Mouse (Mus musculus): ENCODE results near the gene Kit. TPM values are rescaled to one million over a fixed set of nuclear protein-coding genes. Genes with fewer than 3 reads are reported as not detected.

Gene Kit
- polyA plus RNA-seq, 1 experiment from 2014 or later = 17.8 TPM

- Histone ChIP-seq H3K4me1 (ENCODE audit: control insufficient read depth, insufficient read depth, low read length) (peaks cover 13% of the 10 kb centered on the region; the same call in 1 of the 2 replicates), H3K4me2 (replicated peaks; ENCODE audit: low read depth, low read length) (no peak overlapping the region), H3K9ac (ENCODE audit: low read depth, low read length) (no peak overlapping the region), H3K27me3 (ENCODE audit: control insufficient read depth, insufficient read depth, low read length) (no peaks in the 10 kb centered on the region), H3K9me3 (ENCODE audit: control insufficient read depth, low read length) (no peaks in the 10 kb centered on the region), H3K27ac (ENCODE audit: low read depth, low read length) (no peak overlapping the region), H3K36me3 (ENCODE audit: control insufficient read depth, insufficient read depth, low read length) (no peaks in the 10 kb centered on the region), H3K4me3 (ENCODE audit: low read length) (no peak overlapping the region)
- ATAC-seq (ENCODE audit: low FRiP score, low TSS enrichment) = no peak
- 94% methylated on average over 13 of the region's 13 CpGs for WGBS
Measured at GRCm38 (mm10) chr5:75598491-75598890, 23.8 kb downstream of the Kit start.

GRCm38 (mm10) chr5:75599991-75600390, 25.3 kb downstream of the Kit start:
- no peak for ATAC-seq (ENCODE audit: low FRiP score, low TSS enrichment)
- H3K4me3 ChIP-seq (ENCODE audit: low read length) = no peak overlapping the region
- no peaks in the 10 kb centered on the region for H3K9me3 ChIP-seq (ENCODE audit: control insufficient read depth, low read length)
- no peaks in the 10 kb centered on the region for H3K36me3 ChIP-seq (ENCODE audit: control insufficient read depth, insufficient read depth, low read length)
- H3K27me3 ChIP-seq (ENCODE audit: control insufficient read depth, insufficient read depth, low read length) = no peaks in the 10 kb centered on the region
- H3K27ac ChIP-seq (ENCODE audit: low read depth, low read length) = no peak overlapping the region
- H3K9ac ChIP-seq (ENCODE audit: low read depth, low read length) = no peak overlapping the region
- peaks cover 13% of the 10 kb centered on the region; the same call in 1 of the 2 replicates for H3K4me1 ChIP-seq (ENCODE audit: control insufficient read depth, insufficient read depth, low read length)
- H3K4me2 ChIP-seq (replicated peaks; ENCODE audit: low read depth, low read length) = no peak overlapping the region
- 52% methylated on average over 6 of the region's 6 CpGs for WGBS

- no peaks in the 10 kb centered on the region for H3K27me3 ChIP-seq (ENCODE audit: control insufficient read depth, insufficient read depth, low read length)
- H3K4me1 ChIP-seq (ENCODE audit: control insufficient read depth, insufficient read depth, low read length) = no peaks in the 10 kb centered on the region
- H3K4me3 ChIP-seq (ENCODE audit: low read length) = no peak overlapping the region
- 75% methylated on average over 9 of the region's 9 CpGs for WGBS
- no peak overlapping the region for H3K27ac ChIP-seq (ENCODE audit: low read depth, low read length)
- H3K36me3 ChIP-seq (ENCODE audit: control insufficient read depth, insufficient read depth, low read length) = no peaks in the 10 kb centered on the region
- no peak for ATAC-seq (ENCODE audit: low FRiP score, low TSS enrichment)
- no peak overlapping the region for H3K9ac ChIP-seq (ENCODE audit: low read depth, low read length)
- H3K4me2 ChIP-seq (replicated peaks; ENCODE audit: low read depth, low read length) = no peak overlapping the region
- no peaks in the 10 kb centered on the region for H3K9me3 ChIP-seq (ENCODE audit: control insufficient read depth, low read length)
Measured at GRCm38 (mm10) chr5:75604238-75604637, 29.5 kb downstream of the Kit start.

DNA sequence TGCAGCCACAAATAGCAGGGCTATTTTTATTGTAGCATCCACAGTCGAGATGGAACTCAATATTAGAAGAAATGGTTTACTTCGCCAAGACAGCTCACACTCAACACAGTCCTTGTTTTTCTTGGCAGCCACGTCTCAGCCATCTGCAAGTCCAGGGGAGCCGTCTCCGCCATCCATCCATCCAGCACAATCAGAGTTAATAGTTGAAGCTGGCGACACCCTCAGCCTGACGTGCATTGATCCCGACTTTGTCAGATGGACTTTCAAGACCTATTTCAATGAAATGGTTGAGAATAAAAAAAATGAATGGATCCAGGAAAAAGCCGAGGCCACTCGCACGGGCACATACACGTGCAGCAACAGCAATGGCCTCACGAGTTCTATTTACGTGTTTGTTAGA, 32.2 kb downstream of the Kit start:
- Histone ChIP-seq H3K4me3 (ENCODE audit: low read length) (no peak overlapping the region), H3K4me2 (replicated peaks; ENCODE audit: low read depth, low read length) (no peak overlapping the region), H3K4me1 (ENCODE audit: control insufficient read depth, insufficient read depth, low read length) (no peaks in the 10 kb centered on the region), H3K27ac (ENCODE audit: low read depth, low read length) (no peak overlapping the region), H3K9ac (ENCODE audit: low read depth, low read length) (no peak overlapping the region), H3K9me3 (ENCODE audit: control insufficient read depth, low read length) (no peaks in the 10 kb centered on the region), H3K36me3 (ENCODE audit: control insufficient read depth, insufficient read depth, low read length) (no peaks in the 10 kb centered on the region), H3K27me3 (ENCODE audit: control insufficient read depth, insufficient read depth, low read length) (no peaks in the 10 kb centered on the region)
- no peak for ATAC-seq (ENCODE audit: low FRiP score, low TSS enrichment)
- 73% methylated on average over 14 of the region's 14 CpGs for WGBS

- H3K9ac ChIP-seq (ENCODE audit: low read depth, low read length) = no peak overlapping the region
- H3K4me1 ChIP-seq (ENCODE audit: control insufficient read depth, insufficient read depth, low read length) = no peaks in the 10 kb centered on the region
- H3K4me3 ChIP-seq (ENCODE audit: low read length) = no peak overlapping the region
- WGBS = 86% methylated on average over 12 of the region's 12 CpGs
- no peak overlapping the region for H3K4me2 ChIP-seq (replicated peaks; ENCODE audit: low read depth, low read length)
- no peaks in the 10 kb centered on the region for H3K36me3 ChIP-seq (ENCODE audit: control insufficient read depth, insufficient read depth, low read length)
- no peak for ATAC-seq (ENCODE audit: low FRiP score, low TSS enrichment)
- H3K27me3 ChIP-seq (ENCODE audit: control insufficient read depth, insufficient read depth, low read length) = no peaks in the 10 kb centered on the region
- H3K27ac ChIP-seq (ENCODE audit: low read depth, low read length) = no peak overlapping the region
- no peaks in the 10 kb centered on the region for H3K9me3 ChIP-seq (ENCODE audit: control insufficient read depth, low read length)
Measured at GRCm38 (mm10) chr5:75607971-75608370, 33.3 kb downstream of the Kit start.

DNA sequence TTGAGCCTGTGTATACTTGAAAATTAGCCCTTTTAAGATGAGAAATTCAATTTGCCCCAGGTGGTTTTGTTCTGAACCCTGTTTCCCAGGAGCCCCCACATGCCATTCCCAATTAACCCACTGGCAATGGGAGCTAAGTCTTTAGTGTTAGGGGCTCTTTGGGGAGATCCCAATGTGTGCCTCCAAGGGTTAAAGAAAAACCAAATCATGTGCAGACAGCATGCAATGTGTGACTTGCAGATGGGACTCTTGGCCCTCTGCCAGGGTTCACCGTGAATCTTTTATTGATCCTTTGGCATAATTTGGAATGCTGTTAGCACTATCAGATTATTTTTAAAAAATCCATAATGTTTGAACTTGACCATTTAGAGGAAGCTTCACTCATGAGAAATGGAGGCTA, 37.7 kb downstream of the Kit start:
- Histone ChIP-seq H3K36me3 (ENCODE audit: control insufficient read depth, insufficient read depth, low read length) (no peaks in the 10 kb centered on the region), H3K9ac (ENCODE audit: low read depth, low read length) (no peak overlapping the region), H3K27ac (ENCODE audit: low read depth, low read length) (no peak overlapping the region), H3K9me3 (ENCODE audit: control insufficient read depth, low read length) (no peaks in the 10 kb centered on the region), H3K4me2 (replicated peaks; ENCODE audit: low read depth, low read length) (no peak overlapping the region), H3K4me3 (ENCODE audit: low read length) (no peak overlapping the region), H3K4me1 (ENCODE audit: control insufficient read depth, insufficient read depth, low read length) (no peaks in the 10 kb centered on the region), H3K27me3 (ENCODE audit: control insufficient read depth, insufficient read depth, low read length) (no peaks in the 10 kb centered on the region)
- ATAC-seq (ENCODE audit: low FRiP score, low TSS enrichment) = no peak
- WGBS = 82% methylated on average over 1 of the region's 1 CpGs

- H3K4me1 ChIP-seq (ENCODE audit: control insufficient read depth, insufficient read depth, low read length) = no peaks in the 10 kb centered on the region
- H3K36me3 ChIP-seq (ENCODE audit: control insufficient read depth, insufficient read depth, low read length) = no peaks in the 10 kb centered on the region
- ATAC-seq (ENCODE audit: low FRiP score, low TSS enrichment) = no peak
- 97% methylated on average over 4 of the region's 4 CpGs for WGBS
- no peaks in the 10 kb centered on the region for H3K27me3 ChIP-seq (ENCODE audit: control insufficient read depth, insufficient read depth, low read length)
- no peak overlapping the region for H3K4me2 ChIP-seq (replicated peaks; ENCODE audit: low read depth, low read length)
- no peak overlapping the region for H3K4me3 ChIP-seq (ENCODE audit: low read length)
- no peak overlapping the region for H3K27ac ChIP-seq (ENCODE audit: low read depth, low read length)
- H3K9ac ChIP-seq (ENCODE audit: low read depth, low read length) = no peak overlapping the region
- no peaks in the 10 kb centered on the region for H3K9me3 ChIP-seq (ENCODE audit: control insufficient read depth, low read length)
Measured at GRCm38 (mm10) chr5:75612926-75613325, 38.2 kb downstream of the Kit start.

DNA sequence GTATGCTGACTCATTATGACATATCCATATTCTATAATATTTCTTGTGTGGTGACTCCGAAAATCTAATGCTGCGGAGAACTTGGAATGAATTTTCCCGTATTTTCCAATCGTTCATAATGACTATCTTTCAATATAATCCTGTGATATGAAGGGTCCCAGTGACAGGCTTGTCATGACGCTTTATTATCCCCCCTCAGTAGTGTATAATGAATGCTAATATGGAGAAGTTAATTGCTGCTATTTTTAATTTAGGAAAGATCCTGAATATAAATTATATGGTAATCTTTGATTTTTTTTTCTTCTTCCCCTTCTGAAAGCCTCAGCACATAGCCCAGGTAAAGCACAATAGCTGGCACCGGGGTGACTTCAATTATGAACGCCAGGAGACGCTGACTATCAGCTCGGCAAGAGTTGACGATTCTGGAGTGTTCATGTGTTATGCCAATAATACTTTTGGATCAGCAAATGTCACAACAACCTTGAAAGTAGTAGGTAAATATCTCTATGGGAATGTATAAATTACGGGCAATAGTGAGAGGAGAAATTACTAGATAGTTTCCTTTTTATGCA, 40.4 kb downstream of the Kit start:
- no peaks in the 10 kb centered on the region for H3K4me1 ChIP-seq (ENCODE audit: control insufficient read depth, insufficient read depth, low read length)

GRCm38 (mm10) chr5:75615624-75616023, 40.9 kb downstream of the Kit start:
- Histone ChIP-seq H3K4me2 (replicated peaks; ENCODE audit: low read depth, low read length) (no peak overlapping the region), H3K9ac (ENCODE audit: low read depth, low read length) (no peak overlapping the region), H3K27ac (ENCODE audit: low read depth, low read length) (no peak overlapping the region), H3K36me3 (ENCODE audit: control insufficient read depth, insufficient read depth, low read length) (no peaks in the 10 kb centered on the region; the same call in 1 of the 2 replicates), H3K9me3 (ENCODE audit: control insufficient read depth, low read length) (no peaks in the 10 kb centered on the region), H3K4me1 (ENCODE audit: control insufficient read depth, insufficient read depth, low read length) (no peaks in the 10 kb centered on the region), H3K27me3 (ENCODE audit: control insufficient read depth, insufficient read depth, low read length) (no peaks in the 10 kb centered on the region), H3K4me3 (ENCODE audit: low read length) (no peak overlapping the region)
- ATAC-seq (ENCODE audit: low FRiP score, low TSS enrichment) = no peak
- 89% methylated on average over 8 of the region's 8 CpGs for WGBS

More for the DNA sequence above, 40.4 kb downstream of the Kit start:
- Histone ChIP-seq H3K27me3 (ENCODE audit: control insufficient read depth, insufficient read depth, low read length) (no peaks in the 10 kb centered on the region), H3K9me3 (ENCODE audit: control insufficient read depth, low read length) (no peaks in the 10 kb centered on the region), H3K36me3 (ENCODE audit: control insufficient read depth, insufficient read depth, low read length) (no peaks in the 10 kb centered on the region), H3K27ac (ENCODE audit: low read depth, low read length) (no peak overlapping the region), H3K9ac (ENCODE audit: low read depth, low read length) (no peak overlapping the region), H3K4me2 (replicated peaks; ENCODE audit: low read depth, low read length) (no peak overlapping the region), H3K4me3 (ENCODE audit: low read length) (no peak overlapping the region)
- WGBS = 95% methylated on average over 11 of the region's 11 CpGs
- no peak for ATAC-seq (ENCODE audit: low FRiP score, low TSS enrichment)
